Mouse (Mus musculus): ENCODE results near the gene Klf12. TPM values are rescaled to one million over a fixed set of nuclear protein-coding genes. Genes with fewer than 3 reads are reported as not detected.

Gene Klf12
- polyA plus RNA-seq, 1 experiment = 8.2 TPM

DNA sequence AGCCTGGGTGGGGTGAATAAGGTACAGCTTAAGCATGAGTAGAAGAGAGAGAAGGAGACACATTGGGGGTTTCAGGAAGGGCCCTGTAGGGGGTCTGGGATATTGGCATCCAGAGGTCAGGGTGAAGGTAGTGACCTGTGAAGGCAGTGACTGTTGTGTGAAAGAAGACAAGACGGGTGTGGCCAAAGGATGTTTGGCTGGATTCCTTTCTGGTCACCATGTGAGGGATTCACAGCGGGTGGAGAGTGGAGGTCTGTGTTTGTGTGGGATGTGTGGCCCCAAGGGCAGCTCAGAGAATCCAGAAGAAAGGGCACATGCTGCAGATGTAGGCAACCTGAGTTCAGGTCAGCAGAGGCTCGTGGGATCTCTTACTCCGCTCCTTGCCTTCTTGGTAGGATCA is 29.6 kb upstream of the Klf12 start:
- no peak overlapping the region for H3K4me3 ChIP-seq (ENCODE audit: low read depth, low read length)
- H3K9me3 ChIP-seq (replicated peaks; ENCODE audit: control insufficient read depth, insufficient read depth, low read length, poor library complexity, severe bottlenecking) = no peaks in the 10 kb centered on the region
- no peak overlapping the region for H3K9ac ChIP-seq (ENCODE audit: low read depth, poor library complexity, severe bottlenecking)
- H3K27me3 ChIP-seq (ENCODE audit: control insufficient read depth, insufficient read depth, low read length, poor library complexity, severe bottlenecking) = no peaks in the 10 kb centered on the region
- H3K36me3 ChIP-seq (ENCODE audit: control insufficient read depth, insufficient read depth, low read length, poor library complexity, severe bottlenecking) = no peaks in the 10 kb centered on the region
- no peaks in the 10 kb centered on the region for H3K4me1 ChIP-seq (ENCODE audit: control insufficient read depth, insufficient read depth, low read length)
- TF ChIP-seq POLR2A (IDR thresholded peaks at IDR 0.05; ENCODE audit: insufficient read depth, low read length) = no peak
- peak; percentile 65; the same call in 1 of the 2 replicates for TF ChIP-seq EP300 (IDR thresholded peaks at IDR 0.05; ENCODE audit: insufficient read depth, low read depth, low read length)
- no peak for TF ChIP-seq CTCF (IDR thresholded peaks at IDR 0.05; ENCODE audit: low read depth, low read length)
- no peak overlapping the region for H3K27ac ChIP-seq (ENCODE audit: insufficient read depth, low read length)

GRCm38 (mm10) chr14:100300905-100301304 is 16.4 kb upstream of the Klf12 start:
- Histone ChIP-seq H3K4me1 (ENCODE audit: control insufficient read depth, insufficient read depth, low read length) (no peaks in the 10 kb centered on the region), H3K4me3 (ENCODE audit: low read depth, low read length) (no peak overlapping the region), H3K9ac (ENCODE audit: low read depth, poor library complexity, severe bottlenecking) (no peak overlapping the region), H3K27ac (ENCODE audit: insufficient read depth, low read length) (peak overlapping the region; percentile 15; the same call in 1 of the 2 replicates), H3K9me3 (replicated peaks; ENCODE audit: control insufficient read depth, insufficient read depth, low read length, poor library complexity, severe bottlenecking) (peaks cover 3% of the 10 kb centered on the region), H3K36me3 (ENCODE audit: control insufficient read depth, insufficient read depth, low read length, poor library complexity, severe bottlenecking) (no peaks in the 10 kb centered on the region), H3K27me3 (ENCODE audit: control insufficient read depth, insufficient read depth, low read length, poor library complexity, severe bottlenecking) (no peaks in the 10 kb centered on the region)
- TF ChIP-seq EP300 (IDR thresholded peaks at IDR 0.05; ENCODE audit: insufficient read depth, low read depth, low read length) = no peak
- TF ChIP-seq POLR2A (IDR thresholded peaks at IDR 0.05; ENCODE audit: insufficient read depth, low read length) = no peak
- no peak for TF ChIP-seq CTCF (IDR thresholded peaks at IDR 0.05; ENCODE audit: low read depth, low read length)

- no peaks in the 10 kb centered on the region for H3K27me3 ChIP-seq (ENCODE audit: control insufficient read depth, insufficient read depth, low read length, poor library complexity, severe bottlenecking)
- H3K36me3 ChIP-seq (ENCODE audit: control insufficient read depth, insufficient read depth, low read length, poor library complexity, severe bottlenecking) = no peaks in the 10 kb centered on the region
- peaks cover 3% of the 10 kb centered on the region for H3K9me3 ChIP-seq (replicated peaks; ENCODE audit: control insufficient read depth, insufficient read depth, low read length, poor library complexity, severe bottlenecking)
- TF ChIP-seq POLR2A (IDR thresholded peaks at IDR 0.05; ENCODE audit: insufficient read depth, low read length) = no peak
- no peak for TF ChIP-seq CTCF (IDR thresholded peaks at IDR 0.05; ENCODE audit: low read depth, low read length)
- no peak for TF ChIP-seq EP300 (IDR thresholded peaks at IDR 0.05; ENCODE audit: insufficient read depth, low read depth, low read length)
- H3K4me1 ChIP-seq (ENCODE audit: control insufficient read depth, insufficient read depth, low read length) = no peaks in the 10 kb centered on the region
- H3K4me3 ChIP-seq (ENCODE audit: low read depth, low read length) = no peak overlapping the region
- no peak overlapping the region for H3K27ac ChIP-seq (ENCODE audit: insufficient read depth, low read length)
- no peak overlapping the region for H3K9ac ChIP-seq (ENCODE audit: low read depth, poor library complexity, severe bottlenecking)
These were observed 14.4 kb upstream of the Klf12 start for GRCm38 (mm10) chr14:100298892-100299291.

- H3K9ac ChIP-seq (ENCODE audit: low read depth, poor library complexity, severe bottlenecking) = peak overlapping the region; percentile 84
- H3K9me3 ChIP-seq (replicated peaks; ENCODE audit: control insufficient read depth, insufficient read depth, low read length, poor library complexity, severe bottlenecking) = no peaks in the 10 kb centered on the region
- H3K27me3 ChIP-seq (ENCODE audit: control insufficient read depth, insufficient read depth, low read length, poor library complexity, severe bottlenecking) = no peaks in the 10 kb centered on the region
- TF ChIP-seq EP300 (IDR thresholded peaks at IDR 0.05; ENCODE audit: insufficient read depth, low read depth, low read length) (no peak), POLR2A (IDR thresholded peaks at IDR 0.05; ENCODE audit: insufficient read depth, low read length) (no peak), CTCF (IDR thresholded peaks at IDR 0.05; ENCODE audit: low read depth, low read length) (no peak)
- H3K27ac ChIP-seq (ENCODE audit: insufficient read depth, low read length) = peak overlapping the region; percentile 93
- no peaks in the 10 kb centered on the region for H3K4me1 ChIP-seq (ENCODE audit: control insufficient read depth, insufficient read depth, low read length)
- no peaks in the 10 kb centered on the region for H3K36me3 ChIP-seq (ENCODE audit: control insufficient read depth, insufficient read depth, low read length, poor library complexity, severe bottlenecking)
- peak overlapping the region; percentile 79 for H3K4me3 ChIP-seq (ENCODE audit: low read depth, low read length)
These were observed 2.2 kb upstream of the Klf12 start for GRCm38 (mm10) chr14:100286586-100287241.

GRCm38 (mm10) chr14:100285656-100286585 is 1.4 kb upstream of the Klf12 start:
- Histone ChIP-seq H3K27me3 (ENCODE audit: control insufficient read depth, insufficient read depth, low read length, poor library complexity, severe bottlenecking) (no peaks in the 10 kb centered on the region), H3K27ac (ENCODE audit: insufficient read depth, low read length) (peak overlapping the region; percentile 93), H3K36me3 (ENCODE audit: control insufficient read depth, insufficient read depth, low read length, poor library complexity, severe bottlenecking) (no peaks in the 10 kb centered on the region), H3K9me3 (replicated peaks; ENCODE audit: control insufficient read depth, insufficient read depth, low read length, poor library complexity, severe bottlenecking) (peaks cover 5% of the 10 kb centered on the region; the same call in 1 of the 2 replicates), H3K4me3 (ENCODE audit: low read depth, low read length) (peak overlapping the region; percentile 79), H3K4me1 (ENCODE audit: control insufficient read depth, insufficient read depth, low read length) (no peaks in the 10 kb centered on the region), H3K9ac (ENCODE audit: low read depth, poor library complexity, severe bottlenecking) (peak overlapping the region; percentile 84)
- no peak for TF ChIP-seq EP300 (IDR thresholded peaks at IDR 0.05; ENCODE audit: insufficient read depth, low read depth, low read length)
- TF ChIP-seq CTCF (IDR thresholded peaks at IDR 0.05; ENCODE audit: low read depth, low read length) = no peak
- TF ChIP-seq POLR2A (IDR thresholded peaks at IDR 0.05; ENCODE audit: insufficient read depth, low read length) = no peak

All from ES-Bruce4 (cell line).